ENCODE assay signal across 8 mouse cellular contexts in the genomic region with DNA sequence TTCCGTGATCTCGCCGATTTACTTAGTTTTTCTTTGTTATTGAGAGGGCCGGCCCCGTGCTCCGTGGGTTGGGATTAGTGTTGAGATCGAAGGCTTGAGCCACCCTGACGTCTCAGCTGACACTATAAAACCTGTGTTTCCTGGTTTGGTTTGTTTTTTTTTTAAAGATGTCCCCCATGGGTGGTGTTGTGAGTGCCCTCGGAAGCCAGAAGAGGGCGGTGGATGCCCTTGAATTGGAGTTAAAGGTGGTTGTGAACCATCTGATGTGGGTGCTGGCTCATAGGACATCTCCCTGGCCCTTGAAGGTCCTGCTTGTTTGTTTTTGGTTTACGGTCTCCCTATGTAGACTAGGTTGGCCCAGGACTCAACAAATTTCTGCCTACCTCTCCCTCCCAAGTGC. TPM values are rescaled to one million over a fixed set of nuclear protein-coding genes. Genes with fewer than 3 reads are reported as not detected.
DNase-seq lines count a peak whose midpoint lies in the region; ATAC-seq and TF ChIP-seq lines count a peak whose summit lies in the region.

No protein-coding gene starts in this region.

- TF ChIP-seq CTCF in midbrain, postnatal 0 days (IDR thresholded peaks at IDR 0.05) = peak; percentile 46

- H3K27me3 ChIP-seq in lung, embryonic 15.5 days = no peaks in the 10 kb centered on the region
- H3K27me3 ChIP-seq in hindbrain, embryonic 16.5 days (replicated peaks; ENCODE audit: control insufficient read depth, insufficient read depth, low read length) = no peaks in the 10 kb centered on the region
- H3K27me3 ChIP-seq in midbrain, postnatal 0 days (ENCODE audit: insufficient read depth, low read length) = no peaks in the 10 kb centered on the region

- 5% methylated on average over 11 of the region's 11 CpGs for whole genome bisulfite sequencing in lung, embryonic 15.5 days
- WGBS in hindbrain, embryonic 16.5 days = 9% methylated on average over 11 of the region's 11 CpGs
- WGBS in midbrain, postnatal 0 days = 10% methylated on average over 11 of the region's 11 CpGs

- H3K4me2 ChIP-seq in lung, embryonic 15.5 days = peak overlapping the region; percentile 94
- peak overlapping the region; percentile 95 for H3K4me2 ChIP-seq in hindbrain, embryonic 16.5 days (ENCODE audit: low read length)
- peak overlapping the region; percentile 94 for H3K4me2 ChIP-seq in midbrain, postnatal 0 days (ENCODE audit: low read depth, low read length, poor library complexity, severe bottlenecking)

- H3K9me3 ChIP-seq in lung, embryonic 15.5 days = no peaks in the 10 kb centered on the region
- no peaks in the 10 kb centered on the region for H3K9me3 ChIP-seq in hindbrain, embryonic 16.5 days (ENCODE audit: control insufficient read depth, low read length)
- H3K9me3 ChIP-seq in midbrain, postnatal 0 days (ENCODE audit: low read length) = no peaks in the 10 kb centered on the region

- peak overlapping the region; percentile 70 for H3K9ac ChIP-seq in lung, embryonic 15.5 days
- H3K9ac ChIP-seq in hindbrain, embryonic 16.5 days (ENCODE audit: low read depth, low read length) = peak overlapping the region; percentile 77
- peak overlapping the region; percentile 77 for H3K9ac ChIP-seq in midbrain, postnatal 0 days (replicated peaks; ENCODE audit: low read length, poor library complexity, severe bottlenecking)

- H3K4me3 ChIP-seq in lung, embryonic 15.5 days = peak overlapping the region; percentile 97
- H3K4me3 ChIP-seq in brown adipose tissue, adult 24 weeks (ENCODE audit: insufficient read depth, low read depth, low read length) = peak overlapping the region; percentile 85
- peak overlapping the region; percentile 71 for H3K4me3 ChIP-seq in hindbrain, embryonic 16.5 days (ENCODE audit: low read length)
- peak overlapping the region; percentile 82 for H3K4me3 ChIP-seq in midbrain, postnatal 0 days (ENCODE audit: low read depth, low read length)

- H3K27ac ChIP-seq in lung, embryonic 15.5 days = peak overlapping the region; percentile 94
- peak overlapping the region; percentile 94; the same call in 1 of the 2 replicates for H3K27ac ChIP-seq in brown adipose tissue, adult 24 weeks (replicated peaks; ENCODE audit: low read depth, low read length)
- peak overlapping the region; percentile 96 for H3K27ac ChIP-seq in hindbrain, embryonic 16.5 days (ENCODE audit: low read depth, low read length)
- H3K27ac ChIP-seq in midbrain, postnatal 0 days (ENCODE audit: low read depth, low read length) = peak overlapping the region; percentile 93

- peaks cover 19% of the 10 kb centered on the region for H3K4me1 ChIP-seq in lung, embryonic 15.5 days
- H3K4me1 ChIP-seq in brown adipose tissue, adult 24 weeks (ENCODE audit: control insufficient read depth, insufficient read depth, insufficient read length, low read length) = peaks cover 20% of the 10 kb centered on the region
- peaks cover 18% of the 10 kb centered on the region for H3K4me1 ChIP-seq in hindbrain, embryonic 16.5 days (ENCODE audit: control insufficient read depth, insufficient read depth, low read depth, low read length)
- H3K4me1 ChIP-seq in midbrain, postnatal 0 days (ENCODE audit: insufficient read depth, low read length) = peaks cover 14% of the 10 kb centered on the region

- ATAC-seq in lung, embryonic 15.5 days (ENCODE audit: borderline replicate concordance, extremely low read depth, low FRiP score, low TSS enrichment) = no peak
- ATAC-seq in hindbrain, embryonic 16.5 days = no peak
- no peak for ATAC-seq in midbrain, postnatal 0 days (ENCODE audit: low FRiP score)

- peaks cover 52% of the 10 kb centered on the region for H3K36me3 ChIP-seq in lung, embryonic 15.5 days
- peaks cover 29% of the 10 kb centered on the region for H3K36me3 ChIP-seq in hindbrain, embryonic 16.5 days (ENCODE audit: control insufficient read depth, insufficient read depth, low read length)
- H3K36me3 ChIP-seq in midbrain, postnatal 0 days (ENCODE audit: insufficient read depth, low read length) = peaks cover 30% of the 10 kb centered on the region

- DNase-seq in lung, postnatal 25 days (ENCODE audit: low spot score) = no peak
- DNase-seq in midbrain, postnatal 0 days (ENCODE audit: low spot score) = peak; percentile 6
- no peak for DNase-seq in urinary bladder, adult 2 months (ENCODE audit: low spot score)
- no peak for DNase-seq in adrenal gland, postnatal 4 days (ENCODE audit: low spot score in 2 of 2)
- DNase-seq in adrenal gland, adult 8-10 months = no peak

RNA-seq across cellular contexts. Expression of gene Banf1, which starts 0.5 kb away (rescaled TPM):
- polyA plus RNA-seq in lung, embryonic 15.5 days (2015; fragmentation: Nextera tagmentation; extraction: Ambion mirVana) = 466 and 504 TPM in 2 replicates
- polyA plus RNA-seq in brown adipose tissue, adult 24 weeks (2012; ENCODE audit: insufficient read depth, insufficient read length, missing spikeins) = 133 and 162 TPM in 2 replicates
- 315 and 333 TPM in 2 replicates for polyA plus RNA-seq in hindbrain, embryonic 16.5 days (2015; fragmentation: Nextera tagmentation; extraction: Ambion mirVana)
- 72.9 and 79.6 TPM in 2 replicates for total RNA-seq in midbrain, postnatal 0 days (2014; rRNA removed)
- polyA plus RNA-seq in midbrain, postnatal 0 days (2015; fragmentation: Nextera tagmentation; extraction: Ambion mirVana) = 310 and 313 TPM in 2 replicates
- 125 and 147 TPM in 2 replicates for polyA plus RNA-seq in urinary bladder, adult 2 months (2012; rRNA removed)
- 100 to 1,000 TPM; 153 to 164 TPM for total RNA-seq in adrenal gland, postnatal 4 days (2021)
- total RNA-seq in adrenal gland, adult 8-10 months (2022) = 100 to 1,000 TPM; 130 to 147 (median 140) TPM

RNA-seq across cellular contexts. Expression of gene Eif1ad, which starts 0.9 kb away (rescaled TPM):
- 61.5 and 61.8 TPM in 2 replicates for polyA plus RNA-seq in lung, embryonic 15.5 days (2015; fragmentation: Nextera tagmentation; extraction: Ambion mirVana)
- 26.0 and 39.5 TPM in 2 replicates for polyA plus RNA-seq in brown adipose tissue, adult 24 weeks (2012; ENCODE audit: insufficient read depth, insufficient read length, missing spikeins)
- 40.6 and 44.4 TPM in 2 replicates for polyA plus RNA-seq in hindbrain, embryonic 16.5 days (2015; fragmentation: Nextera tagmentation; extraction: Ambion mirVana)
- total RNA-seq in midbrain, postnatal 0 days (2014; rRNA removed) = 26.0 and 33.4 TPM in 2 replicates
- 43.0 and 50.3 TPM in 2 replicates for polyA plus RNA-seq in midbrain, postnatal 0 days (2015; fragmentation: Nextera tagmentation; extraction: Ambion mirVana)
- polyA plus RNA-seq in urinary bladder, adult 2 months (2012; rRNA removed) = 24.4 and 26.8 TPM in 2 replicates
- total RNA-seq in adrenal gland, postnatal 4 days (2021) = 10 to 100 TPM; 36.5 to 42.2 TPM
- 10 to 100 TPM; 22.2 to 26.7 (median 25.2) TPM for total RNA-seq in adrenal gland, adult 8-10 months (2022)

RNA-seq across cellular contexts. Expression of gene Cst6, which starts 18.1 kb away (rescaled TPM):
- 0.60 and 0.69 TPM in 2 replicates for polyA plus RNA-seq in lung, embryonic 15.5 days (2015; fragmentation: Nextera tagmentation; extraction: Ambion mirVana)
- polyA plus RNA-seq in brown adipose tissue, adult 24 weeks (2012; ENCODE audit: insufficient read depth, insufficient read length, missing spikeins) = 4.3 and 5.6 TPM in 2 replicates
- polyA plus RNA-seq in hindbrain, embryonic 16.5 days (2015; fragmentation: Nextera tagmentation; extraction: Ambion mirVana) = 9.8 and 11.9 TPM in 2 replicates
- total RNA-seq in midbrain, postnatal 0 days (2014; rRNA removed) = 0.82 and 1.1 TPM in 2 replicates
- 13.1 and 14.9 TPM in 2 replicates for polyA plus RNA-seq in midbrain, postnatal 0 days (2015; fragmentation: Nextera tagmentation; extraction: Ambion mirVana)
- 3.6 and 4.4 TPM in 2 replicates for polyA plus RNA-seq in urinary bladder, adult 2 months (2012; rRNA removed)
- 1 to 10 TPM; 2.6 to 3.4 TPM for total RNA-seq in adrenal gland, postnatal 4 days (2021)
- total RNA-seq in adrenal gland, adult 8-10 months (2022) = 10 to 100 TPM in 2 of 4 experiments, 1 to 10 TPM in 2; 1.2 to 14.6 (median 6.8) TPM

RNA-seq across cellular contexts. Expression of gene Sart1, which starts 21.0 kb away (rescaled TPM):
- 67.1 and 81.7 TPM in 2 replicates for polyA plus RNA-seq in lung, embryonic 15.5 days (2015; fragmentation: Nextera tagmentation; extraction: Ambion mirVana)
- 30.8 and 31.2 TPM in 2 replicates for polyA plus RNA-seq in brown adipose tissue, adult 24 weeks (2012; ENCODE audit: insufficient read depth, insufficient read length, missing spikeins)
- 58.8 and 66.0 TPM in 2 replicates for polyA plus RNA-seq in hindbrain, embryonic 16.5 days (2015; fragmentation: Nextera tagmentation; extraction: Ambion mirVana)
- 28.9 and 37.0 TPM in 2 replicates for total RNA-seq in midbrain, postnatal 0 days (2014; rRNA removed)
- 43.4 and 51.0 TPM in 2 replicates for polyA plus RNA-seq in midbrain, postnatal 0 days (2015; fragmentation: Nextera tagmentation; extraction: Ambion mirVana)
- 36.7 and 51.4 TPM in 2 replicates for polyA plus RNA-seq in urinary bladder, adult 2 months (2012; rRNA removed)
- total RNA-seq in adrenal gland, postnatal 4 days (2021) = 100 to 1,000 TPM in 1 of 2 experiments, 10 to 100 TPM in 1; 98.7 to 123 TPM
- 100 to 1,000 TPM in 2 of 4 experiments, 10 to 100 TPM in 2; 75.2 to 101 (median 98.6) TPM for total RNA-seq in adrenal gland, adult 8-10 months (2022)

RNA-seq across cellular contexts. Expression of gene Catsper1, which starts 31.9 kb away (rescaled TPM):
- polyA plus RNA-seq in lung, embryonic 15.5 days (2015; fragmentation: Nextera tagmentation; extraction: Ambion mirVana) = not detected in 2 replicates
- not detected in 2 replicates for polyA plus RNA-seq in brown adipose tissue, adult 24 weeks (2012; ENCODE audit: insufficient read depth, insufficient read length, missing spikeins)
- polyA plus RNA-seq in hindbrain, embryonic 16.5 days (2015; fragmentation: Nextera tagmentation; extraction: Ambion mirVana) = not detected in 2 replicates
- total RNA-seq in midbrain, postnatal 0 days (2014; rRNA removed) = not detected in 2 replicates
- not detected in 2 replicates for polyA plus RNA-seq in midbrain, postnatal 0 days (2015; fragmentation: Nextera tagmentation; extraction: Ambion mirVana)
- polyA plus RNA-seq in urinary bladder, adult 2 months (2012; rRNA removed) = not detected in 2 replicates
- not detected for total RNA-seq in adrenal gland, postnatal 4 days (2021)
- not detected for total RNA-seq in adrenal gland, adult 8-10 months (2022)
